Mouse (Mus musculus) MN1 (cell line): ENCODE measurements around the gene Id1.

Experiments used
- DNase-seq: peaks from one replicate; pipeline ENCODE4 v3.0.0-alpha.2; 2016; ENCODE audit warnings: low spot score

Id1 gene

GRCm38 (mm10) chr2:152784640-152785039 lies 48.6 kb downstream of the Id1 start:
- DNase-seq, result no peak

GRCm38 (mm10) chr2:152785446-152786350 lies 49.6 kb downstream of the Id1 start:
- DNase-seq, result no peak
